Mouse (Mus musculus): ENCODE data around the gene Vsir.

Vsir gene

GRCm38 (mm10) chr10:60346701-60347405 lies at the start of gene Vsir:
Vsir (plus strand) TSS chr10:60346851.
- peak; percentile 64 for DNase-seq

GRCm38 (mm10) chr10:60299636-60300035 lies 47.0 kb upstream of the Vsir start:
- DNase-seq, result no peak

GRCm38 (mm10) chr10:60303419-60303818 lies 43.2 kb upstream of the Vsir start:
- DNase-seq, result no peak

GRCm38 (mm10) chr10:60304854-60305628 lies 41.6 kb upstream of the Vsir start:
- DNase-seq, result peak; percentile 51

GRCm38 (mm10) chr10:60310629-60311028 lies 36.0 kb upstream of the Vsir start:
- DNase-seq, result no peak

GRCm38 (mm10) chr10:60313606-60314005 lies 33.0 kb upstream of the Vsir start:
- DNase-seq, result no peak

GRCm38 (mm10) chr10:60316166-60316565 lies 30.5 kb upstream of the Vsir start:
- DNase-seq, result no peak

GRCm38 (mm10) chr10:60328963-60329650 lies 17.5 kb upstream of the Vsir start:
- no peak for DNase-seq

GRCm38 (mm10) chr10:60334583-60334982 lies 12.1 kb upstream of the Vsir start:
- no peak for DNase-seq

- no peak for DNase-seq
Observed at GRCm38 (mm10) chr10:60335021-60335420, 11.6 kb upstream of the Vsir start.

GRCm38 (mm10) chr10:60341528-60341927 lies 5.1 kb upstream of the Vsir start:
- no peak for DNase-seq

- no peak for DNase-seq
Observed at GRCm38 (mm10) chr10:60344111-60344510, 2.5 kb upstream of the Vsir start.

- no peak for DNase-seq
Observed at GRCm38 (mm10) chr10:60346056-60346455, 595 bp upstream of the Vsir start.

GRCm38 (mm10) chr10:60347768-60348610 lies 1.3 kb downstream of the Vsir start:
- DNase-seq, result no peak

- DNase-seq, result peak; percentile 45
Observed at GRCm38 (mm10) chr10:60349056-60349455, 2.4 kb downstream of the Vsir start.

GRCm38 (mm10) chr10:60349644-60350043 lies 3.0 kb downstream of the Vsir start:
- DNase-seq, result no peak

GRCm38 (mm10) chr10:60350077-60350804 lies 3.6 kb downstream of the Vsir start:
- DNase-seq, result no peak

GRCm38 (mm10) chr10:60350805-60351167 lies 4.1 kb downstream of the Vsir start:
- peak; percentile 86 for DNase-seq

GRCm38 (mm10) chr10:60351248-60351647 lies 4.6 kb downstream of the Vsir start:
- DNase-seq, result no peak

- peak; percentile 68 for DNase-seq
Observed at GRCm38 (mm10) chr10:60351761-60352455, 5.3 kb downstream of the Vsir start.

GRCm38 (mm10) chr10:60353241-60354002 lies 6.8 kb downstream of the Vsir start:
- DNase-seq, result no peak
